In genomic region chr7:4492284-4493224, GRCm38 (mm10) we compare ENCODE assay signal across 9 mouse cellular contexts. TPM values are rescaled to one million over a fixed set of nuclear protein-coding genes. Genes with fewer than 3 reads are reported as not detected.
A peak's percentile ranks its signal among the peaks of the same experiment; 100 is the strongest.
DNase-seq lines count a peak whose midpoint lies in the region; ATAC-seq and TF ChIP-seq lines count a peak whose summit lies in the region.
"Had no signal": no experiment of that assay in that cellular context is flagged by ENCODE, and none has a peak within 500 bp of the region (broad histone marks: within the 10 kb centered on the region; RNA-seq: fewer than 3 reads in every experiment).

No protein-coding gene starts in this region.

- peaks cover 38% of the 10 kb centered on the region for H3K4me1 ChIP-seq in heart, adult 2 months (ENCODE audit: control insufficient read depth, insufficient read depth, low read length)
- H3K4me1 ChIP-seq in heart, embryonic 15.5 days (replicated peaks), result peaks cover 32% of the 10 kb centered on the region
- peaks cover 4% of the 10 kb centered on the region for H3K4me1 ChIP-seq in midbrain, embryonic 15.5 days

- peak overlapping the region; percentile 79 for H3K27ac ChIP-seq in heart, adult 2 months
- peak overlapping the region; percentile 75 for H3K27ac ChIP-seq in heart, embryonic 15.5 days
- no peak overlapping the region for H3K27ac ChIP-seq in midbrain, embryonic 15.5 days

- TF ChIP-seq EP300 in heart, adult 2 months (IDR thresholded peaks at IDR 0.05; ENCODE audit: insufficient read depth, low read depth, low read length), result 0 out of 2 replicates have a peak, but pooled peaks have one; percentile 20

- 0 out of 2 replicates have a peak, but pooled peaks have one; percentile 7 for TF ChIP-seq CTCF in heart, adult 2 months (IDR thresholded peaks at IDR 0.05)

- TF ChIP-seq POLR2A in heart, adult 2 months (IDR thresholded peaks at IDR 0.05; ENCODE audit: insufficient read depth, low read depth, low read length), result no peak

- peak overlapping the region; percentile 13 for H3K4me3 ChIP-seq in heart, adult 2 months
- no peak overlapping the region for H3K4me3 ChIP-seq in heart, embryonic 15.5 days
- H3K4me3 ChIP-seq in midbrain, embryonic 15.5 days, result no peak overlapping the region

- DNase-seq in heart, adult 2 months, result peak in 1 of 2 experiments; percentile 59
- no peak for DNase-seq in heart, postnatal 25 days (ENCODE audit: low spot score)
- peak; percentile 71 for DNase-seq in CD4-positive helper T cell, adult 2 months (ENCODE audit: low read depth, low spot score)
- DNase-seq in right cerebral cortex, postnatal 25 days, result no peak
- no peak for DNase-seq in urinary bladder, postnatal 14 days (ENCODE audit: low spot score)

- 35% methylated on average over 13 of the region's 13 CpGs for WGBS in heart, adult 2 months
- 66% methylated on average over 13 of the region's 13 CpGs for WGBS in heart, embryonic 15.5 days
- WGBS in midbrain, embryonic 15.5 days, result 93% methylated on average over 13 of the region's 13 CpGs

- H3K4me2 ChIP-seq in heart, embryonic 15.5 days, result no peak overlapping the region
- no peak overlapping the region for H3K4me2 ChIP-seq in midbrain, embryonic 15.5 days

- no peak for ATAC-seq in heart, embryonic 15.5 days (replicated peaks; ENCODE audit: insufficient number of reproducible peaks, insufficient read depth, low FRiP score, low read depth)
- ATAC-seq in megakaryocyte, adult 5-6 weeks (ENCODE audit: poor library complexity, severe bottlenecking), result peak; percentile 99
- ATAC-seq in midbrain, embryonic 15.5 days (replicated peaks), result no peak

- no peaks in the 10 kb centered on the region; the same call in none of the 2 replicates for H3K36me3 ChIP-seq in heart, adult 2 months (ENCODE audit: control insufficient read depth, insufficient read depth, low read length)
- peaks cover 36% of the 10 kb centered on the region; the same call in 1 of the 2 replicates for H3K36me3 ChIP-seq in heart, embryonic 15.5 days
- peaks cover 6% of the 10 kb centered on the region; the same call in 1 of the 2 replicates for H3K36me3 ChIP-seq in midbrain, embryonic 15.5 days (replicated peaks)

- intact Hi-C loops in heart, adult 2 months (cut with DNase I), result loop anchor here (10.0 kb wide), 1 partner anchor 1198 kb away; no protein-coding TSS in a partner anchor
- intact Hi-C loops in heart, postnatal 25 days (cut with DNase I), result no loop called here

- H3K27me3 ChIP-seq in heart, adult 2 months (ENCODE audit: control insufficient read depth, insufficient read depth, low read length), result no peaks in the 10 kb centered on the region
- no peaks in the 10 kb centered on the region for H3K27me3 ChIP-seq in heart, embryonic 15.5 days
- H3K27me3 ChIP-seq in midbrain, embryonic 15.5 days (replicated peaks), result no peaks in the 10 kb centered on the region
- H3K27me3 ChIP-seq: CH12.LX had no signal

- H3K9ac ChIP-seq in heart, adult 2 months (ENCODE audit: low read depth, low read length), result peak overlapping the region; percentile 21
- H3K9ac ChIP-seq in heart, embryonic 15.5 days, result 0 out of 2 replicates have a peak overlapping the region, but pooled peaks have one; percentile 1
- H3K9ac ChIP-seq in midbrain, embryonic 15.5 days, result no peak overlapping the region

- H3K79me2 ChIP-seq in heart, adult 2 months (replicated peaks; ENCODE audit: control insufficient read depth, insufficient read depth, low read length), result peaks cover 7% of the 10 kb centered on the region

- no peaks in the 10 kb centered on the region for H3K9me3 ChIP-seq in heart, embryonic 15.5 days (replicated peaks)
- H3K9me3 ChIP-seq in midbrain, embryonic 15.5 days, result no peaks in the 10 kb centered on the region

RNA-seq across cellular contexts. Expression of gene Ppp1r12c, which starts 8.9 kb away (rescaled TPM):
- total RNA-seq in heart, adult 2 months (2021), result 10 to 100 TPM; 62.4 to 67.1 TPM
- polyA plus RNA-seq in heart, adult 2 months (2012; rRNA removed), result 47.0 and 53.2 TPM in 2 replicates
- 10 to 100 TPM; 54.7 to 61.2 TPM for total RNA-seq in heart, postnatal 25 days (2021)
- polyA plus RNA-seq in heart, embryonic 15.5 days (2015; fragmentation: Nextera tagmentation; extraction: Ambion mirVana), result 32.5 and 43.7 TPM in 2 replicates
- 106 and 134 TPM in 2 replicates for total RNA-seq in megakaryocyte, adult 5-6 weeks (2015)
- total RNA-seq in megakaryocyte, adult 5-6 weeks (2017), result 146 and 169 TPM in 2 replicates
- polyA plus RNA-seq in midbrain, embryonic 15.5 days (2015; fragmentation: Nextera tagmentation; extraction: Ambion mirVana), result 50.3 and 51.3 TPM in 2 replicates

RNA-seq across cellular contexts. Expression of gene Tnnt1, which starts 23.6 kb away (rescaled TPM):
- 10 to 100 TPM; 15.6 to 19.7 TPM for total RNA-seq in heart, adult 2 months (2021)
- polyA plus RNA-seq in heart, adult 2 months (2012; rRNA removed), result 9.2 and 12.1 TPM in 2 replicates
- total RNA-seq in heart, postnatal 25 days (2021), result 10 to 100 TPM; 26.1 to 30.7 TPM
- polyA plus RNA-seq in heart, embryonic 15.5 days (2015; fragmentation: Nextera tagmentation; extraction: Ambion mirVana), result 255 and 278 TPM in 2 replicates
- 2.6 and 5.8 TPM in 2 replicates for total RNA-seq in megakaryocyte, adult 5-6 weeks (2015)
- 8.6 and 13.4 TPM in 2 replicates for total RNA-seq in megakaryocyte, adult 5-6 weeks (2017)
- 4.1 and 4.3 TPM in 2 replicates for polyA plus RNA-seq in midbrain, embryonic 15.5 days (2015; fragmentation: Nextera tagmentation; extraction: Ambion mirVana)

RNA-seq across cellular contexts. Expression of gene Tnni3, which starts 31.5 kb away (rescaled TPM):
- over 10,000 TPM in 1 of 2 experiments, 1,000 to 10,000 TPM in 1; 9,834 to 11,008 TPM for total RNA-seq in heart, adult 2 months (2021)
- 13,898 and 21,553 TPM in 2 replicates for polyA plus RNA-seq in heart, adult 2 months (2012; rRNA removed)
- over 10,000 TPM in 1 of 2 experiments, 1,000 to 10,000 TPM in 1; 9,719 to 10,316 TPM for total RNA-seq in heart, postnatal 25 days (2021)
- polyA plus RNA-seq in heart, embryonic 15.5 days (2015; fragmentation: Nextera tagmentation; extraction: Ambion mirVana), result 2,753 and 3,427 TPM in 2 replicates
- 5.1 and 8.8 TPM in 2 replicates for total RNA-seq in megakaryocyte, adult 5-6 weeks (2015)
- total RNA-seq in megakaryocyte, adult 5-6 weeks (2017), result 1.7 TPM in 1 of 2 replicates, not detected in the other
- 1.4 and 3.5 TPM in 2 replicates for polyA plus RNA-seq in midbrain, embryonic 15.5 days (2015; fragmentation: Nextera tagmentation; extraction: Ambion mirVana)

RNA-seq across cellular contexts. Expression of gene Eps8l1, which starts 32.1 kb away (rescaled TPM):
- total RNA-seq in heart, adult 2 months (2021), result 1 to 10 TPM; 3.3 to 3.5 TPM
- 0.74 and 0.82 TPM in 2 replicates for polyA plus RNA-seq in heart, adult 2 months (2012; rRNA removed)
- 1 to 10 TPM; 2.3 to 3.6 TPM for total RNA-seq in heart, postnatal 25 days (2021)
- polyA plus RNA-seq in heart, embryonic 15.5 days (2015; fragmentation: Nextera tagmentation; extraction: Ambion mirVana), result 4.8 TPM in 2 replicates
- 1.4 and 5.3 TPM in 2 replicates for total RNA-seq in megakaryocyte, adult 5-6 weeks (2015)
- total RNA-seq in megakaryocyte, adult 5-6 weeks (2017), result 4.5 and 5.1 TPM in 2 replicates
- 13.1 and 13.2 TPM in 2 replicates for polyA plus RNA-seq in midbrain, embryonic 15.5 days (2015; fragmentation: Nextera tagmentation; extraction: Ambion mirVana)

RNA-seq across cellular contexts. Expression of gene Dnaaf3, which starts 39.7 kb away (rescaled TPM):
- 1 to 10 TPM; 2.3 to 2.7 TPM for total RNA-seq in heart, adult 2 months (2021)
- 12.4 and 13.2 TPM in 2 replicates for polyA plus RNA-seq in heart, adult 2 months (2012; rRNA removed)
- total RNA-seq in heart, postnatal 25 days (2021), result 1 to 10 TPM; 2.6 to 3.2 TPM
- polyA plus RNA-seq in heart, embryonic 15.5 days (2015; fragmentation: Nextera tagmentation; extraction: Ambion mirVana), result 0.96 and 1.2 TPM in 2 replicates
- 1.3 TPM in 2 replicates for total RNA-seq in megakaryocyte, adult 5-6 weeks (2015)
- total RNA-seq in megakaryocyte, adult 5-6 weeks (2017), result 1.0 TPM in 2 replicates
- 2.3 and 2.8 TPM in 2 replicates for polyA plus RNA-seq in midbrain, embryonic 15.5 days (2015; fragmentation: Nextera tagmentation; extraction: Ambion mirVana)

Comparison
In these comparisons a context has a peak if more than half of its experiments do, and no peak if none do; other contexts are left out.
1. RNA of gene Tnni3, which starts 31.5 kb away (total RNA-seq): 9,834 to 11,008 TPM in heart, adult 2 months and 9,719 to 10,316 TPM in heart, postnatal 25 days; 1.7 to 8.8 TPM in megakaryocyte, adult 5-6 weeks; every median in the first group is over 100 times any median in the second.